Mouse (Mus musculus) hindlimb bud, embryonic 11.5 days (tissue): ENCODE results near the gene Nrf1.

Experiments used
- DNase-seq: peaks from one replicate; pipeline ENCODE4 v3.0.0-alpha.2; 2012; ENCODE audit warnings: low read depth, low spot score; ENCODE audit errors: extremely low spot score

Gene Nrf1

DNA sequence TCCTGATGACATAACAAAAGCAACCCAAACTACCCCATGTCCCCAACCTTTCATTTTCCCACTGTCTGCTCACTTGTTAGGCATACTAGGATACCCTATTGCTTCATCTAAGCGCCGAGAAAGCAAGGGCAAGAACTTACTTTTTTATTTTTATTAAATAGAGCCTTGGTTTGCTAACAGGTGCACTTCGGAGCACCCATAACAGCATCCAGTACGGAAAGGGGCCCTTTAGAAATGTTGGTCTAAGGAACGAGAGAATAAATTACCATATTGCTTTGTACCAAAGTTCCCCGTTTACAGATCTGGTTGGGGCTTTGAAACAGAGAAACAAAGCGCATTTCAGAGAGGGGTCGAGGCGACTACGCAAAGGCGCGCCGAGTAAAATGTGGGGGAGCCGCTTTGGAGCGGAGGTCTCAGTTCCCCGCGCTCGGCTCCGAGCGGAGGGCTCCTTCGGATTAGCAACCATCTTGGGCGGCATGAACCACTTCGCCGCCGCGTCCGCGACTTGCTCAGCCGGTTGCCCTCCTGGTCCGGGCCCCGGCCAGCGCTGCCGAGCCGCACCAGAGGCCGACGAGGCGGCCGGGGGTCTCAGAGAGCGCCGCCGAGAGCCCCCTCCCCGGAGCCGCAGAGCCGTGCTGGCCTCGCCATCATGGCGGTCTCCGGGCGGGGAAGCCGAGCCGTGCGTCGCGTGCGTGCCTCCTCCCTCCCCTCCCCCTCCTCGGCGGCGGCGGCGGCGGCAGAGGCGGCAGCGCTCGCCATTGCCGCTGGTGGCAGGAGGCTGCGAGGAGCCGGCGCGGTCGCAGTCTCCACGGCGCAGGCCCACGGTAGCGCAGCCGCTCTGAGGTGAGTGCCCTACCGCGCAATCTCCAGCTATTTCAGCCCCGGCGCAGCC, at the start of gene Nrf1:
Gene Nrf1 (plus strand): TSS at position 718 of the 892 bp plus-strand sequence.
- peak; percentile 31 for DNase-seq

- DNase-seq: no peak
Measured at GRCm38 (mm10) chr6:29998140-29998539, 49.6 kb upstream of the Nrf1 start.

DNA sequence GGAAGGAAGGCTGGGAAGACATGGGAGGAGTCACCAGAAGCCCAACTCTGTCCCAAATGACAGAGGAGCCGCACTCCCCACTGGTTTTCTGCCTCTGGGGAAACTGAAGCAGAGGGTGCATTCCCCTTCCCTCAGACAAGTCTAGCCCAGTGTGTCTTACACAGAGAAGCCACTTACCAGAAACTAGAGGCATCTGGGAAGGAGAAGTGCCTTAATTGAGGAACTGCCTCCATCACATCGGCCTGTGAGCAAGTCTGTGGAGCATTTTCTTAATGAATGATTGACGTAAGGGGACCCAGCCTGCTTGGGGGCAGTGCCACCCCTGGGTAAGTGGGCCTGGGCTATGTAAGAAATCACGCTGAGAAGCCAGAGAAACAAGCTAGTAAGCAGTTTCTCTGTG, 49.0 kb upstream of the Nrf1 start:
- no peak for DNase-seq

DNA sequence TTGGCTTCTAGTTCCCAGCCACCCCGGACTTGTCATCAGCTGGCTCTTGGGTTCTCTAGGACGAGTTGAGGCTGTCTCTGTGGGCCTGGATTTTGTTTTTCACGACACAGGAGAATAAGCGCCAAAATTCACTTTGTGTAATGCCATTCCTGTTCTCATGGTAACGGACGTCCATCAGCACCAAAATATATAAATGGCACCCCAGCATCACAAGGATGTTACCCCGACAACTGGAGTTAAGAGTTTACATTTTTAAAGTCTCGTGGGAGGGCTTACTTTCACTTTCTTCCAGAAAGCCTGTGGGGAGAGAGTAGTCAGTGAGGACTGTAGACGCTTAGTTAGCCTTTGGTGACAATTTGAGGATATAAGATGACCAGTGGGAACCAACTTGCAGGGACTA, 45.2 kb upstream of the Nrf1 start:
- no peak for DNase-seq

DNA sequence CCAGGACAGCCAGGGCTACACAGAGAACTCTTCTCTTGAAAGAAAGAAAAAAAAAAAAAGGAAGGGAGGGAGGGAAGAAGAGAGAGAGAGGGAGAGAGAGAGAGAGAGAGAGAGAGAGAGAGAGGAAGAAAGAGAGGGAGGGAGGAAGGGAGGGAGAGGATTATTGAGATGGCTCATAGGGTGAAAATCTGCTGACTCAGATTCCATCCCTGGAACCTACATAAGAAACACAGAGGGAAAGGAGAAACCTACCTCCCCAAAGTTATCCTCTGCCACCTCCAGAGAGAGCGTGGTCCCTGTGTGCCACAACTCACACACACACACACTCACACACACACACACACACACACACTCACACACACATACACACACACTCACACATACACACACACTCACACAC, 41.9 kb upstream of the Nrf1 start:
- DNase-seq: no peak

- no peak for DNase-seq
Measured at GRCm38 (mm10) chr6:30009204-30009603, 38.6 kb upstream of the Nrf1 start.

DNA sequence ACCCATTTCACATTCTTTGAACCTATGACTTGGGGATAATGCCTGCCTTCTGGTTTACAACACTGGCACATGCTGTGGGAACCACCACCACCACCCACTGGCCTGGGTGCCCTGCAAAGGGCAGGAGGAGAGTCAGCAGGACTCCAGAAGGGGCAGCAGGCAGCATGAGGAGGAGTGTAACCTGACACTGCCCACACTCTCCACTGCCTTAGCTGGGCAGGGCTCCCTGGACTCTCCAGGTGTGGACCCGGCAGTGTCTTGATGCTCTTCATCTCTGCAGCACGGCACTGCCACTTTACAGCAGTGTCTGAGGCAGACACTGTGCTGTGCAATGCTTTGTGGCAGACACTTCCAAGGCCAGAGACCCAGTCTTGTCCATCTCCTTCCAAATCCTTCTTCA, 34.3 kb upstream of the Nrf1 start:
- DNase-seq: no peak

GRCm38 (mm10) chr6:30014187-30014864, 33.5 kb upstream of the Nrf1 start:
- DNase-seq: no peak

DNA sequence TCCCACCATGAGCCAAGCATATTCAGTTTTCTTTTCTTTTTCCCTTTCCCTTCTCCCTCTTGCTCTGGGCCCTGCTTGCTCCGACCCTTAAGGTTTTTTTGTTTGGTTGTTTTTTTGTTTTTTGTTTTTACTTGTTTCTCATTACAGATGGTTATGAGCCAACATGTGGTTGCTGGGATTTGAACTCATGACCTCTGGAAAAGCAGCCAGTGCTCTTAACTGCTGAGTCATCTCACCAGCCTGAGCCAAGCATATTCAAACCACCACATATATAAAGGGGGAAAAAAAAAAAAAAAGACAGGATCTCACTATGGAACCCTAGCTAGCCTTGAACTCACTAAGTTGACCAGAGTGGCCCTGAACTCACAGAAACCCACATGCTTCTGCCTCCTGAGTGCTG, 26.5 kb upstream of the Nrf1 start:
- no peak for DNase-seq

DNA sequence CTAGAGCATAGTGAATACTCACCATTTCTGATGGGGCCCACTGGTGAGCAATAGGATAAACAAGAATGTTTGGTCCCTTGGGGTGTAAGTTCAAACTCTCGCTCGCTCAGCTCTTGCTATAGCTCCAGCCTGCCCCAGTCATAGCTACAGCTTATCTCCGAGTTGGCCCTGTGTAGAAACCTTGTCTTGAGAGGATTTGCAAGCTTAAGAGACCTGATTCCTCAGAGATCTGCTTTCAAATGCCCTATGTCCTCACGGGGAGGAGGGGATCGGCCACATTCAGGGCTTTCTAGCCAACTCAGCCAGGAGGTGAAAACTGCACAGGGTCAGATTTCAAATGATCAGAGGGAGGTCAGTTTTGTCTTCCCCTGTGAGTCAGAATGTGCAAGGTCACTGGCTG, 26.1 kb upstream of the Nrf1 start:
- no peak for DNase-seq

DNA sequence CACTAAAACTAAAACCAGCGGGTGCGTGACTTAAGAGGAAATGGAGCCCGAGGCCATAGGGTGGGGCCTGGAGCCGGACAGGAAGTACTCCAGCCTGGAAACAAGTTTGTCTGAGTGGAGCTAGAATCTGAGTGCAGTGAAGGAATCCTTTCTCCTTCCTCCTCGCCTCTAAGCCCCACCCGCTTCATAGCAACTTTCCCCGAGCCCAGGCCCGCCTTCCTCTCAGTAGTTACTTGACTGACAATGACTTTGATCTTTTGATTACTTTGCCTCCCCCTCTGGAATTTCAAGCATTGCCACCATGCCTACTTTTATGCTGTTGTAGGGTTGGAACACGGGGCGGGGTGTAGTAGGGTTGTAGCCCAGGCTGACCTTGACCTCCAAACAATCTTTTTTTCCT, 21.0 kb upstream of the Nrf1 start:
- no peak for DNase-seq

- no peak for DNase-seq
Measured at GRCm38 (mm10) chr6:30028358-30028757, 19.4 kb upstream of the Nrf1 start.

GRCm38 (mm10) chr6:30035112-30035511, 12.7 kb upstream of the Nrf1 start:
- no peak for DNase-seq

DNA sequence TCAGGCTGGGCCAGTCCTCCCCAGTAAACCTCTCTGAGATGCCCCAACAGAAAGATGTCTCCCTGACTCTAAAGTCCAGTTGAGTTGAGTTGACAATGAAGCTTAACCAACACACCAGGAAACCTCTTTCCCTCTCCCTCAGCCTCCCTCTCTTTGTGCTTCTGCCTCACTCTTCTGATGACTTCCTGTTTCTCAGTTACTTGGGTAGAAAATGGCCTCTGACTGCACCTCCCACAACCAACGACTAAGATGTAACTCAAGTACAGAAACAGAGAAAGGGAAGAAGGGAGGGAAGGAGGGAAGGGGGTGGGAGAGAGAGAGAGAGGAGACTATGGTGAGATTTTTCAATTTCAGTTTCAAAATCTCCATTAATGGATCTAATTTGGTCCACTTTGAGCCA, 6.3 kb upstream of the Nrf1 start:
- no peak for DNase-seq

DNA sequence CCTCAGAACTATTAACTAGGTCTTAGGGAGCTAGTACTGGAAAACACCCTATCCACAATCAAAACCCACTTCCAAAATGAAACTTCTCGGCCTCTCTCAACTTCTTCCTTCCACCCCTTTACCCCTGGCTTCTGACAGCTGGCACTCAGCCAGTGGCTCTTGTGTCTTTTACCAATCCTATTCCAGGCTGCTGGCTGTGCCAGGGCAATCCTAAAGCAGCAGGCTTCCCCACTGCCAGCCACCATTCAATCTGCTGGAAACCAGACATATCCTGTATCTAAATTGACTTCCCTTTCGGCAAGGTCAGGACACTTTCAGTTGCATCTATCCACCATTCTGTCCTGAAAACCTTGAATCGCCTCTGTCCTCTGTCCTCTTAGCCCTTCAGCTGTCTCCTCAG, 5.3 kb upstream of the Nrf1 start:
- DNase-seq: no peak

- DNase-seq: no peak
Measured at GRCm38 (mm10) chr6:30048163-30048500, 344 bp downstream of the Nrf1 start.

DNA sequence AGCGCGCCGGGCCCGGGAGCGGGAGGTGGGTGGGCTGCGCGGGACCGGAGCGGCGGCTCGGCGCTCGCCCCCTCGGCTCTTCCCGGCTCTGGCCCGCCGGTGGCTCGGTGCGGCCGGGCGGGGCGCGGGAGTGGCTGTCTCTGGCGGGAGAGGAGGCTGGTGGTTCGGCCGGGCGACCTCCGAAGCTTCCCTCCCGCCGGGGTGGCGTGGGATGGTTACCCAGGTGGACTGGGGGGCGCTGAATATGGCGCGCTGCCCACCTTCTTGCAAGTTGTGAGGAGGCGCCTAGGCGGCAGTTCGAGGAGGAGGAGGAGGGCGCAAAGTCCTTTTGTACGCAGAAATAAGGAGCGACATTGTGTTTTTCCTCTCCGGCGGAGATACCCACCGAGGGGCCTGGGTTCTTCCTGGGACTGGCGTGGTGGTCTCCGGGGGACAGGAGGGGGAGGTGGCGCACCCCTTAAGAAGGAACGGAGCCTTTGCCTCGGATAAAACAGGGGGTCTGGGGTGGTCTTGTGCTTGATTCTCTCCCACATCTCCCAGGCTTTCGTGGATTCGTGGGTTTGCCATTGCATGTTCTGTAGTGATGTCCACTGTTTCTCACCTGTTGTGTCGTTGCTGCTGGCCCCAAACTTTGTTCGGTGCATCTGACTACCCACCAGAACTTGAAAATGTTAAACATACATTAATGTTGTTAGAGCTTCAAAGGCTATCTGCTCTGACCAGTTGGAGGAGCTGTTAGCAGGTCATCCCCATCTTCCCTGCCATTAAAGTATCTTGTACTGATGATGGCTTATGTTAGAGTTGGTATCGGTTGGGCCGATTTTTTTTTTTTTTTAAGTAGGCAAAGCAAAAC, 939 bp downstream of the Nrf1 start:
- DNase-seq: no peak

- DNase-seq: no peak
Measured at GRCm38 (mm10) chr6:30053116-30053515, 5.3 kb downstream of the Nrf1 start.

- DNase-seq: no peak
Measured at GRCm38 (mm10) chr6:30062544-30062943, 14.8 kb downstream of the Nrf1 start.

DNA sequence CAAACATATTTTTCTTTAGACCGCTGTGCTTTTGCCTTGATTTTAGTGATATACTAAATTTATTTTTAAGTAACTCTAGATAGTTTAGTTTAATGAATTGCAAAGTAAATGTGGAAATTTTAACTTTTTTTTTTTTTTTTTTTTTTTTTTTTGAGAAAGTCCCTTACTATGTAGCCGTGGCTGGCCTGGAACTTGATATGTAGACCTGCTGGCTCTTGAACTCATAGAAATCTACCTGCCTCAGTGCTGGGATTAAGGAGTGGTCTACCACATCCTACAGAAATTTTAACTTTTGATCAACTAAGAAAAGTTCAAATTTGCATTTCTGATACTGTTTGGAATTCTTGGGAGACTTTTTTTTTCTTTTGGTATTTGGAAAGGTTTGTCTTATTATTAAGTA, 17.6 kb downstream of the Nrf1 start:
- no peak for DNase-seq

DNA sequence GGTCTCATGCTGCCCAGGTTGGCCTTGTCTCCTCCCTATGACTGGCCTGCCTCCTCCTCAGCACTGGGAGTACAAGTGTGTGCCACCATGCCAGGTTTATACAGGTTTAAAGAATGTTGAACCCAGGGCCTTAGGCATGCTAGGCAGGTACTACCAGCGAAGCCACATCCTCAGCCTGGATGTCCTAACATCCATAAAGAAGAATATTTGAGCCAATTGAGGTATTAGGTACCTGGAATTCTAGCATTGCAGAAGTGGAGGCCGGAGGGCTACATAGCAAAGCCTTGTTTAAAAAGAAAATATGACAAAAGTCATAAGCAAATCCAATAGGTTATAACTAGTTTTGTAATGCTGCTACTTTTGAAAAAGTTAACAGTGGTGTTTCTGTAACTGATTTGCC, 19.0 kb downstream of the Nrf1 start:
- DNase-seq: no peak

GRCm38 (mm10) chr6:30072476-30072875, 24.7 kb downstream of the Nrf1 start:
- DNase-seq: no peak
